Mouse (Mus musculus): Measurements from ENCODE around the gene Gadd45a.
"Not testable (repeated sequence)": the region's sequence is repeated elsewhere in the genome, so short reads cannot be mapped to it uniquely, and the experiment has no call there.

Gadd45a gene

DNA sequence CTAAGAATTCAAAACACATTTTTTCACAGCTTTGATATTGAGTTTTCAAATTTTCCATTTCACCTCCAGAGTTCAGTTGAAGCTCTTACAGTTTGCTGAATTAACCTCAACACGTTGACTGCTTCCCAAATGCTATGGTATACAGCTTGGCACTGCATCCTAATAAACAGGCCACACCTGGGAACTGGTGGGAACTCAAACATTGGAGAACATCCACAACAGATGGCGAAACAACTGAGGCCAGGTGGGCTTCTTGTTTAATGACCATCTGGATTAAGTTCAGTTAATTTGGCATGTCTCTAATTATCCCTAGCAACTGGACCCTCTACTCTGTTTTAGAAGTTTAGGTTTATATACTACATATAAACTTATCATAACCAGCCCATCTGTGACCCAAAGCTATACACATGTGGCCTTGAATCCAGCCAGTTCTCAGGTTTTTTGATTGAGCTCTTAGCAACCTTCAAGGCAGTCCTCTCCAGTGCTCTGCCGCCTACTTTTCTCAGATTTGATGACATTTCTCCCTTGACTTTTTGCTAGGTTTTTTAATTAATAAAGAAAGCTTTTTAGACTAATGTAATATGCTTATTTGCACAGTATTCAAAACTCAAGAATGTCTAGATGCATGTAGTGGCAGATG is 10.9 kb upstream of the Gadd45a start:
- no peak for DNase-seq

DNA sequence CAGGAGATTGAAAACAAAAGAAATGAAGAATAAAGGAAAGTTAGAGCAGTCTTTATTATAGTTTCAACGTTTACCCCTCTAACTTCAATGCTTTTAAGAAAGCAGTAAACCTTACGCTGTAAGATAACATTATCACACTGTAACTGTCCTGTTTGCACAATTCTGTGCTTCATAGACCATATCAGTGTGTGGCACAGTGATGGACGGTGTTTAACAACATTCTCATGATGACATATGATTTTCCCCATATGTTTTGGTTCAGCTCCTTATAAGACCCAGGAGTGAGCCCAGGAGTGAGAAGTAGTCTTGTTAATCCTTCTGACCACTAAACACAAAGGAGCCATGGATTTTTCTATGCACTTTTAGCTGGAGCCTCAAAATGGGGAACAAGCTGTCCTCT is 9.7 kb upstream of the Gadd45a start:
- no peak for DNase-seq

DNA sequence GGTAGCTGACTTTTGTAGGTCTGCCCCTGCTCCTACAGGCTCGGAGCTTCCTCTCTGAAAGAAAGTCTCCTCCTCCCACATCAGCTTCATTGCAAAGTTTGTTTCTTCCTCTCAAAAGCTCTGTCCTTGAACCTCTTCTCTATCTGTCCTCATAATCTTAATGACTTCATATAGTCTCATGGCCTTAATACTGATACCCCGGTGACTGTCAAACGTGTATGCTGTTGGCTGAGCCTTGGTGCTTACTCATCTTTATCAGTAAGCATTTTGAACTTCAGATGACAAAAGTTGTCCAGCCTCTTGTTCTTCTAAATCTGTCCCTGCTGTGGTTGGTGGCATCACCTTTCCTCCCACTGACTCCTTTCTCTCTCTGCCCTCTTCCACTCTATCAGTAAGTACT is 8.2 kb upstream of the Gadd45a start:
- DNase-seq: no peak

DNA sequence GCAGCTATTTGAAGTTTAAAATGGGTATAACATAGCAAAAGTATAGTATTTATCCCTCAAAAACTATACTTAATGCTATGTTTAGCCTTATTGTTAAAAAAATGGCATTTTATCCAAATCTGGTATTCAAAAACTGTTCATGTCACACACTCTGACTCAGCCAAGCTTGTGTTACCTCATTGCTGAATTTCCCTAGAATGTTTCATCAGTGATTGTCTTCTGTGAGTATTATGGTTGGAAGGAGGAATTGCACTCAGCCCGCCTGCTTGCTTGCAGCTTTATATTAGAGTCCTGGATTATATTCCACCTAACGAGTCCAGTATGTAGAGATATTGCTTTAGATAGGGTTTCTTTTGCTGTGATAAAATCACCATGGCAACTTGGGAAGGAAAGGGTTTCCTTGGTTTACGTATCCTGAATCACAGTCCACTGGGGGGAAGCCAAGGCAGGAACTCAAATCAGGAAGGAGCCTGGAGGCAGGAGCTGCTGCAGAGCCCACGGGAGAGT is 3.7 kb upstream of the Gadd45a start:
- DNase-seq: no peak

DNA sequence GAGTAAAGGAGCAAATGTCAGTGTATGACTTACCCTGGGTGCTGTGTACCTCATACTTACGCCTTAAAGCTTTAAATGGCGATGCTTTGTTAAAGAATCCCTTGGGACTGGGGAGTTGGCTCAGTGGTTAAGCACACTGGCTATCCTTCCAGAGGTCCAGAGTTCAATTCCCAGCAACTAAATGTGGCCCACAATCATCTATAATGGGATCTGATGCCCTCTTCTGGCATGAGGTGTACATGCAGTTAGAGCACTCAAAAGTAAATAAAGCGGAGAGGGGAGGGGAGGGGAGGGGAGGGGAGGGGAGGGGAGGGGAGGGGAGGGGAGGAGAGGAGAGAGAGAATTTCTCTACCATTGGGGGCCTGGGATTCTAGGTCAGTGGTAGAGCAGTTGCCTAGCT is 1.7 kb upstream of the Gadd45a start:
- no peak for DNase-seq

DNA sequence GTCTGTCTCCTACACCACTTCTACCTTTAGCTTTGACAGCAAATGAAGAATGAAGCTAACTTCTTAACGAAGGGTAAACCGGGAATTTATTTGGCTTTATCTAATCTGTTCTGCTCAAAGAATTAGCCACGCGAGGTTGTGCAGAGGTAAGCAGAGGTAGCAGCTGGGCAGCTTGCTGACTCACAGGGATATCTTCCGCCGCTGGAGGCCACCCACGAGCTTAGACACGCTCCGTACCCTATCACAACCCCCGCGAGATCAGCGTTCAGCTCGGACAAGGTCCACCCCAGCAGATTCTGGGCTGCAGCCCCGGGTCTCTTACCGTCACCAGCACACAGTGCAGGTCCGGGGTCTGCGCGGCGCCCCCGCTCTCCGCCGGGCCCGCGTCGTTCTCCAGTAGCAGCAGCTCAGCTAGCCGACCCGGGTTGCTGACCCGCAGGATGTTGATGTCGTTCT is 873 bp downstream of the Gadd45a start:
- peak; percentile 72 for DNase-seq

DNA sequence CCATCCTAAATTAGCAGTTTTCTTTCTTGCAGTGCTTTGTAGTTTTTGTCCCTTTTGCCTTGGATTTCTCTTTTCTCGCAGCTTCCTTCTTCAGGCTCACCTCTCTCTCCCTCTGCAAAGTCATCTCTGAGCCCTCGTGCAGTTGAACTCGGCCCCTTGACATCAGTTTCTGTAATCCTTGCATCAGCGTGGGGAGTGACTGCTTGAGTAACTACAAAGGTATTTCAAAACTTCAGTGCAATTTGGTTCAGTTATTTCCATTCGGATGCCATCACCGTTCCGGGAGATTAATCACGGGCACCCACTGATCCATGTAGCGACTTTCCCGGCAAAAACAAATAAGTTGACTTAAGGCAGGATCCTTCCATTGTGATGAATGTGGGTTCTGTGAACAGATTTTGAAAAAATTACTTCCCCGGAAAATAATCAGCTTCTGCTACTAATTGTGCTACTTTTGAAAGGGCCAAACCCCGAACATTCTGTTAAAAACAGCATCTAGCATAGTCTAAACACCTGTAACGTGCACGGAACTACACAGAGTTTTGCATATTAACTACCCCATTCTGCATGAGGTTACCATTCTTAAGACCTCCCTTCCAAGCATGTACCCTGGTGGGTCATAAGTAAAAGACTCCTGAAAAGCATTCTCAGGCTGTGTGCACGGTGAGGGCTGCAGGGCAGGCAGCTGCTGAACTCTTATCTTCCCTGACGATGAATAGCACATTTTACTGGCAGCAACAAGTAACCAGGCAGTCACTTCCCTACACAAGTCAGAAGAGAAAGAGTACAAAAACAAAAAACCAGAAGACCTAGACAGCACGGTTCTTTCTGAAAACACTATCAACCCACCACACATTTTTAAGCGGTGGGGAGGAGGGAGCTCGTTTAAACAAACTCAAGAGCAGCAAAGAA is 1.6 kb downstream of the Gadd45a start:
- no peak for DNase-seq

DNA sequence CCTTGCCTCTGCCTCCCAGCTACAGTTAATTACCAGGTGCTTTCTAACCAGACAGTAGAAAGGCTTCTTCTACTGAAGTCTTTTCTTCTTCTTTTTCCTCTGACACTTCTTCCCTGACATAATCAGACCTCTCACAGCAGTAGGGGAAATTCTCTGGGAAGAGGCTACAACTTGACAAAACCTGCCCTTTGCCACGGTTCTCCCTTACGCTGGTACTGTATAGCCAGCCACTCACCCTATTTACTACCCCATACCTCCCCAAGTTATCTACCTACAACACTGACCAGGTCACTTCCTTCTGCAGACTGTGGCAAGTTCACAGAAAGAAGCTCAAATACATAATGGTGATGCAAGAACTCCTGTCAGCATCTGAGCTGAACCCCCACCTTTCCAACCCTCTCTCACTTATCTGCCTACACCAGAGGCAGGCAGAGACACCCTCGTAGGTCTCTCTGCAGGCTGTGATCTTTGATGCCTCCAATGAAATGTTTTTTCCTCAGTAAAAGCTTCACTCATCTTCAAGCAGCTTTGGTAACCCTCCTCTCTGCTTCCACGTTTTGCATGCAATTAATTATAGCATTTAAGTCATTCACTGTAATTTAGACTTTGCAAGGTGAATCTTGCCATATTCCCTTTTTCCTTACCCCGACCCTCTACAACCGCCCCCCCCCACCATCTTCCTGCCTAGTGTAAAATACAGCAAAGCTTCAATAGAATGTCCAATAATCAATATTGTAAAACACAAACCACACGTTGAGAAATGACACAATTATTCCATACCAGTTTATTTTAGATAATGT is 2.7 kb downstream of the Gadd45a start:
- no peak for DNase-seq

DNA sequence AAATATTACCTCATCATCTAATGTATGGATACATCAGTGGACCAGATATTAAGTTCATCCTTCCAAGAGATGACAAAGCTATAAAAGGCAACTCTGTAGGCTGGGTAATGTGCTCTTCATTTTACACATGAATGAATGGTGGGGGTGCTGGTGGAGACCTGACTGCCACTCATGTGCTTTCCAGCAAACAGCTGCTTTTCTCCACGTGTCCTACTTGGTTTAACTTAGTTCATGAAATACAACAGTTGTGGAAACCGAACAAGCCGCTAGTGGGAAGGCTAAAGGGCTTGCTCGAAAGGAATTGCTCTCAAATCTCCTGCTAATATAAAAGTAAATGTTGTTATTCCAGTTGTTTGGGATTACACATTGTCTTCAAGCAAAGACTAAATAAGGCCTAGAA is 3.7 kb downstream of the Gadd45a start:
- no peak for DNase-seq

DNA sequence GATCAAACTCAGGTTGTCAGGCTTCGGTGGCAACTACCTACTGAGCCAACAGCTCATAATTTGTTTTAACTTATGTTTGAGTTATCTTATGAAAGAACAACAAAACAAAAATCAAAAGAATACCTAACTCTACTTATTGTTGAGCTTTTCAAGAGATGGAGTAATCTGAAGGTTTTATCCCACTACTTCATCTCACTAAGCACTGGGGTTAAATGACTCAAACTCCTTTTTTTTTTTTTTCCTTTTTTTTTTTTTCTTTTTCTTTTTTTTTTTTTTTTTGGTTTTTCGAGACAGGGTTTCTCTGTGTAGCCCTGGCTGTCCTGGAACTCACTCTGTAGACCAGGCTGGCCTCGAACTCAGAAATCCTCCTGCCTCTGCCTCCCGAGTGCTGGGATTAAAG is 4.3 kb downstream of the Gadd45a start:
- DNase-seq: not testable (repeated sequence)

DNA sequence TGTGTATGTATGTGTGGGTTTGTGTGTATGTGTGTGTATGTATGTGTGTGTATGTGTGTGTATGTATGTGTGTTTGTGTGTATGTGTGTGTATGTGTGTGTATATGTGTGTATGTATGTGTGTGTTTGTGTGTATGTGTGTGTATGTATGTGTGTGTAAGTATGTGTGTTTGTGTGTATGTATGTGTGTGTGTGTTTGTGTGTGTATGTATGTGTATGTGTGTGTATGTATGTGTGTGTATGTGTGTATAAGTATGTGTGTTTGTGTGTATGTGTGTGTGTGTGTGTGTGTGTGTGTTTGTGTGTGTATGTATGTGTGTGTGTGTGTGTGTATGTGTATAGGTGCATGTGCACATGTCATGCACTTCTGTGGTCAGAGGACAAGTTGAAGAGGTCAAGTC is 4.7 kb downstream of the Gadd45a start:
- not testable (repeated sequence) for DNase-seq

DNA sequence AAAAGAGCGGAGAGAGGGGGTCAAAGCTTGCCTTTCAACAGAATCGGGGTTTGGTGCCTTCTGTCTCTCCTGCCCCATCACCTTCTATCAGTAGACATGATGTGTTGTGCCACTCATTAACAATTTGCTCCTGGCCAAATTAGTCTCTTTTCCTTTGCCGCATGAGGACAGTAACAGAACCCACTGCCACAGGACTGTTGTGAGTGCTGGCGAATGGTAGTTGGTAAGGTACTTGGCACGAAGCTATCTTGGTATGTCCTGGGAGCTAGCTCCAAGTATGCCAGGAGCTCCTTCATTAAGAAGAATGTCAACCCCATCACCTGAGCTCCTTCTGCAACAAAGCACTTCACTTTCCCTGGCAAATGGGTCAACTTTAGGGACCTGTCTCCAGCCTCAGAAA is 6.4 kb downstream of the Gadd45a start:
- DNase-seq: no peak

DNA sequence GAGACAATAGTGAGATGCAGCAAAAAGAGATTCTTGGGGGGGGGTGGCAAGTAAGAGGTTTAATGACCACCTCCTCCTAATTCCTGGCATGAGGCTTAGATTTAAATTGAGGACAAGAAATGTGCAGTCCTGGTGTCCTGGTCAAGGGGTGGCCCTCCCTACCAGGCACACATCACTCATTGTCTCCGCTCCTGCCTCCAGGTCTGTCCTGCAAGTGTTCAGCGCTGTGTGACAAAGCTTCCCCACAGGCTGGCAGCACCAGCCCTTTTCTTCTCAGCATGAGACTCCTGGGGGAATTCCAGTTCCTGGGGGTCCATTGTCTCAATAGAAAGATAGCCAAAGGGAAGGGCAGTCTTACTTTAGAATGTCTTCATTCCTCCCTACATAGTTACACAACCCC is 6.8 kb downstream of the Gadd45a start:
- DNase-seq: no peak

DNA sequence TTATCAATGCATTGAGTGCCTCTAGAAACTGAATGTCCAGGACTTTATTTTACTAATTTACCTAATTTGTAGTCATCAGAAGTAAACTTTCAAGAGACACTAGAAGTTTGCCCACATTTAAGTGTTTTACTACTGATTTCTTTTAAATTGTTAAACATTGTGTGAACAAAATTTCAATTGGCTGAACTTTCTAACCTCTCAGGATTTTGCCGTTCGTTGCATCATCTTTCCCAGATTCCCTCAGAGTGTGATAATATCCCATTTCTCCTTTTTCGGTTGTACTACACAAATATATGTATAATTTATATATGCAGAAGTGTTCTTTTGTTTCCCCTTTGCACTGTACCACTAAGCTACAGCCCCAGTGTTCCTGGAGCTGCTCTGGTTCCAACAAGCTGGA is 7.3 kb downstream of the Gadd45a start:
- DNase-seq: no peak

DNA sequence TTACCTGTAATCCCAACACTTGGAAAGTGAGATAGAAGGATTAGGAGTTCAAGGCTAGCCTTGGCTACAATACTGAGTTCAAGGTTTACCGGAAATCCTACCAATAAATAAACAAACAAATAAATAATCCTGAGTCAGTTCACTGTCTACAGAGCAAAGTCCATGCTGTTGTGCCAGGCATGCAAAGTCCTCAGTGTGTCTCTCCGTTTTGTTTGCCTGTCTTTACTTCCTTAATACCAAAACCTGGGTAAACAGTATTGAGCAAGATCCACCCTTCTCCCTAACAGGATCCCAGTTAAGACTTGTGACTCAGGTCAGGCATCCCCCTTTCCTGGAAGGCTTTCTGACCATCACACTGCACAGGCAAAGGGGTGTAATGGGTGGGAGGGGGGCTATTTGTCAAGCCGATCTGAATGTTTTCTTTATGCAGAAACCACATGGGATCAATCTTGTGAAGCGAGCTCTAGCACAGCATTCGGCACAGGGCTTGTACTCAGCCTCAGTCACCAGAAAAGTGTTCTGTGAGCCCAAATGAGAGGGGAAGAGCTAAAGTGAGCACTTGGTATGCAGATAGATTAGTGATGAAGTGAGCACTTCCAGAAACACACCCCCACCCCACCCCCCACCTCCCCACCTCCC is 7.8 kb downstream of the Gadd45a start:
- no peak for DNase-seq

DNA sequence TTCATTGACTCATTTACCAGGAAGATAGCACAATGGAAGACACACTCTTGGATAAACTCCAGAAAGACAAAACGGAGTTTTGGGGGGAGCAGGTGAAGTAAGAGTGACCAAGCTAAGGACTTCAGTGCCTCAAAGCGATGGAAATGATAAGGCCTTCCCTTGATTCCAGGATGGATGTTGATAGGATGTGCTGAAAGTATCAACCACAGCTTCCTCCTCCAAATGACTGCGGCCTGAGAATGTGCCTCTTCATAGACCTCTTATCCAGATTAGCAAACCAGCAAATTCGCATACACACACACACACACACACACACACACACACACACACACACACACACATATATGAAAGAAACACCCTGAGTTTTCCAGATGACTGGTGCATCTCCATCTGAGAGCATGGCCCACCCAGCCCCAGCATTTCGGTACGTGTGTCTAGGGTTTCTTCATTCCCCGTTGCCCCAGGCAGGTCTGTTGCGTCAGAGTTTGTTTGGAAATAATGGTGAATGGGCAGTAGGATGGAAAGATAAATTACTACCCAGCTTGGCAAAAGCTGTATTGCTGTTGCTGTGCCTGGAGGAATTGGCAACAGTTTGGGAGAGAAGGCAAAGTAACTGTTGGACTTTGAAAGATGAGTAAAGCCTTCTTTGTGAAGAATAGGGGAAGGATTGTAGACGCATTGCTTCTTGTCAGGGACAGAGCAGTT is 9.7 kb downstream of the Gadd45a start:
- DNase-seq: no peak

DNA sequence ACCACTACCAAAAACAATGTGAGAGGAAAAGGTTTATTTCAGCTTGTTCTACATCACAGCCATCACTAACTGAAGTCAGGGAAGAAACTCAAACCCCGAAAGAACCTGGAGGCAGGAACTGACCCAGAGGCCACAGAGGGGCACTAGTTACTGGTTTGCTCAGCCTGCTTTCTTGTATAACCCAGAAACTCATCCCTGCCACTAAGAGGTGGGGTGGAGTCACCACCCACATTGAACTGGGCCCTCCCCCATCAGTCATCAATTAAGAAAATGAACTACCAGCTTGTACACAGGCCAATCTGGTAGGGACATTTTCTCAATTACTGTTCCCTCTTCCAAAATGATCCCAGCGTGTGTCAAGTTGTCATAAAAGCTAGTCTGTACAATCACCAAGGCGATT is 10.6 kb downstream of the Gadd45a start:
- DNase-seq: no peak

DNA sequence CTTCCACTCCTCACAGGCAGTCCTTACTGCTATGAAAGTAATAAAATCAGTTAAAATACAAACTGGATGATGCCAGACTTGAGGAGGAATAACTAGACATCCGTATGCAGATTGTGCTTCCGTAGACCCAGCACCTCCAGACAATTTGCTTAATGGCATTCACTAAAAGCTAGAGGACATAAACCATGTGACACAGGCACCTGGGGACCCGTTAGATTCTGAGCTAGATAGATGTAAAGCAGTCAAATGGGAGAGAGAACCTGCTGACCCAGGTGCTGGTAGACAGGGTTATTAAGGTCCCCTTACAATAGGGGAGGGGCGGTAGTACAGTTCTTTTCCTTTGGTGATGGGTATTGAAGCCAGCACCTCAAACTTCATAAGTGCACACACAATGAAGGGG is 13.5 kb downstream of the Gadd45a start:
- DNase-seq: no peak

DNA sequence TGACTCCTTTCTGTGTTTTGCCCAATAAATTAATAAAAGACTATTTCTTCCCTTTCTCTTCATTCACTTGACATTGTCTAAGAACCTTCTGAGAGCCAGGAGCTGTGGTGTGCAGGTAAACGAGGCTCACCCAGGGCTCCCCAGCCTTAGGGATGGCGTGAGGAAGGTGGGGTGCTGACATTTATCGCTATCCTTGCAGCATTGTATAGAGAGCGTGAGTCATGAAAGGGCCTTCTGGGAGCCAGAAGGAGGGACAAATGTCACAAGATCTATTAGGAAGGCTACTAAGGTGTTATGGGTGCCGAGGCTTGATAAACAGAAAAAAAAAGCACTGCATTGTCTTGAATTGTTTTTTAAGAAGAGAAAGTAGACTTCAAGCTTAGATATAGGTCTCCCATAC is 15.9 kb downstream of the Gadd45a start:
- DNase-seq: no peak

DNA sequence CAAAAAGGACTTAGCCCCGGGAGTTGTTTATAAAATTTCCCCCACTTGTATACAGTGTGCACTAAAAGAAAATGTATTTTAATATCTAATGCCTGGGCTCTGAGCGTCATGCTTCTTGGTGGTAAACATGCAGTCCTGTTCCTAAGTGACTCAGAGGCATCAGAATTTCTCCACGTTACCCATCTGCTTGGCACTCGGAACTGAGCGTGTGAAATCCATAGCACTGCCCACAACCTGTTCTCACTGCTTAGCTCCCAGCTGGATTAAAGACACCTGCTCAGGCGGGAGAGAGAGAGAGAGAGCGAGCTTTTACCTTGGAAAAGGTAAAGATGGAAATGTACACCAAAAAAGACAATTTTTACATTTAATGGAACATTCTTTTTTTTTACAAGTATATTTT is 18.3 kb downstream of the Gadd45a start:
- DNase-seq: not testable (repeated sequence)

DNA sequence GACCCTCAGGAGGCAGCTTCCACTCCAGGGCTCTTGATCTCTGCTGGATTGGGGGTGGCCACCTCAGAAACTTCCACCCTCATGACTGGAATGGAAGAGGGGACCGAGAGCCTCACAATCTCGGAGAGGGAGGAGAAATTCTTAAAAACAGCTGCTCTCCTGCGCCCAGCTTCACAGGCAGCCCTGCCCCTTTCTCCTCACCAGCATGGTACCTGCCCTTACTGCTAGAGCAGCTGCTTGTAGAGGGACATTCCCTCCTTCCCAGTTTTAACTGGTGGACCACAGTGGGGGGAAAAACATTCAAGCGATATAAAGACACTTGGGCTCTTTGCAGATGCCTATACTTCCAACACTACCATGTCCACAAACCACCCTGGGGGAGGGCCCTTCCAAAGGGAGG is 18.9 kb downstream of the Gadd45a start:
- no peak for DNase-seq

DNA sequence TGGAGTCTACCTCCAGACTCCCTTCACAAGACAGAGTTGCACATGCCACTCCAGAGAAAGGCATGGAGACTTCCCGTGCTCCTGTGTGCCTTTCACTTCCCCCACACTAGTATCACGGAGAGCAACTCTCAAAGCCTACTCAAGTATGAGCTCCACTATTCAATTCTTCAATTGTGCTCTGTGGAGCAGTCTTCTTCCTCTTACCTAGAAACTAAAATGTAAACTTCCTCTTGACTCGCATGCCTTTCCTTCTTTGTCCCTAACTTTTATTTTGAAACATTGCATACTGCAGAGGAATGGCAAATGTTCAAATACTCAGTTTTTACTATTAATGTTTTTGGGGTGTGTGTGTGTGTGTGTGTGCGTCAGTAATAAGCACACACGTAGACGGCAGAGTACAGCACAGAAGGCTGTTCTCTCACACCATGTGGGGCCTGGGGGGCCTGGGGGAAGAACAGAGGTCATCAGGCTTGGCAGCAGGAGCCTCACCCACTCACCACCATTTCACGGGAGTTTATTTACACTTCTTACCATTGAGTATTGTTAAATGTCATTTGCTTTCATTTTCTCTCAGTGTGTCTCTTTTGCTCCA is 20.6 kb downstream of the Gadd45a start:
- DNase-seq: no peak

Data from cerebellum, adult 8-10 months (tissue).